Mouse (Mus musculus) stomach, embryonic 14.5 days (tissue): ENCODE measurements around the gene Cpt1a. TPM values are rescaled to one million over a fixed set of nuclear protein-coding genes. Genes with fewer than 3 reads are reported as not detected.

Experiments
- ATAC-seq: fragments of 200-750 bp; cut with Nextera tagmentation; 2 replicates; pipeline ENCODE4 v1.8.0; 2017; ENCODE audit warnings: low read depth, moderate TSS enrichment; ENCODE audit not compliant: insufficient number of reproducible peaks, insufficient read depth, low FRiP score
- H3K27ac ChIP-seq: fragments of 300-500 bp; sonication (generic); 2 replicates; pipeline ENCODE4 v1.5.1; 2014; ENCODE audit warnings: mild to moderate bottlenecking, low read length, moderate library complexity, mixed read lengths
- H3K27me3 ChIP-seq: fragments of 300-500 bp; sonication (generic); 2 replicates; pipeline ENCODE4 v1.6.1; 2014; ENCODE audit warnings: low read length, control low read depth, mixed read lengths; ENCODE audit not compliant: control insufficient read depth, insufficient read depth
- H3K36me3 ChIP-seq: fragments of 300-500 bp; sonication (generic); 2 replicates; pipeline ENCODE4 v1.6.1; 2014; ENCODE audit warnings: mild to moderate bottlenecking, control low read depth, low read length, moderate library complexity, mixed read lengths; ENCODE audit not compliant: control insufficient read depth, insufficient read depth
- H3K4me1 ChIP-seq: fragments of 300-500 bp; sonication (generic); 2 replicates; pipeline ENCODE4 v1.6.1; 2014; ENCODE audit warnings: low read length, control low read depth, mixed read lengths; ENCODE audit not compliant: control insufficient read depth, insufficient read depth
- H3K4me2 ChIP-seq: fragments of 300-500 bp; sonication (generic); replicated peaks from 2 replicates; pipeline ENCODE4 v1.6.1; 2014; ENCODE audit warnings: low read depth, low read length, control low read depth
- H3K4me3 ChIP-seq: fragments of 300-500 bp; sonication (generic); 2 replicates; pipeline ENCODE4 v1.5.1; 2014; ENCODE audit warnings: low read depth, low read length, control low read depth
- H3K9ac ChIP-seq: fragments of 300-500 bp; sonication (generic); replicated peaks from 2 replicates; pipeline ENCODE4 v1.6.1; 2014; ENCODE audit warnings: low read depth, mild to moderate bottlenecking, control low read depth, low read length, moderate library complexity, mixed read lengths
- H3K9me3 ChIP-seq: fragments of 300-500 bp; sonication (generic); 2 replicates; pipeline ENCODE4 v1.6.1; 2016; ENCODE audit warnings: low read depth, low read length, control low read depth; ENCODE audit not compliant: control insufficient read depth
- WGBS: fragments of 180-500 bp; shearing (Covaris S2); extraction: QIAGEN DNeasy Blood & Tissue Kit; methylation state at CpG from one replicate; pipeline ENCODE4 v1.1.7; 2014; 5-methylcytosine and 5-hydroxymethylcytosine counted together
- polyA plus RNA-seq: library from polyadenylated mRNA; unstranded; fragments of >200 nt; fragmentation: Nextera tagmentation; extraction: Ambion mirVana; gene quantifications from 2 replicates; pipeline ENCODE4 v1.2.1, GENCODE M21; 2014

The Cpt1a gene
- polyA plus RNA-seq, 1 experiment from 2014 or later: 21.4 TPM

- Histone ChIP-seq H3K4me1 (no peaks in the 10 kb centered on the region), H3K27ac (no peak overlapping the region), H3K27me3 (no peaks in the 10 kb centered on the region), H3K36me3 (no peaks in the 10 kb centered on the region), H3K4me2 (no peak overlapping the region), H3K9me3 (no peaks in the 10 kb centered on the region), H3K9ac (no peak overlapping the region), H3K4me3 (no peak overlapping the region)
- WGBS: 100% methylated on average over 1 of the region's 1 CpGs
- no peak for ATAC-seq
Observed at GRCm38 (mm10) chr19:3347784-3348183, 25.6 kb downstream of the Cpt1a start.

- H3K9me3 ChIP-seq: no peaks in the 10 kb centered on the region
- H3K4me3 ChIP-seq: no peak overlapping the region
- 46% methylated on average over 7 of the region's 7 CpGs for WGBS
- H3K36me3 ChIP-seq: no peaks in the 10 kb centered on the region; the same call in 1 of the 2 replicates
- H3K27ac ChIP-seq: no peak overlapping the region
- H3K4me2 ChIP-seq: no peak overlapping the region
- H3K4me1 ChIP-seq: no peaks in the 10 kb centered on the region
- H3K9ac ChIP-seq: no peak overlapping the region
- no peaks in the 10 kb centered on the region for H3K27me3 ChIP-seq
- ATAC-seq: no peak
Observed at GRCm38 (mm10) chr19:3353415-3354111, 31.4 kb downstream of the Cpt1a start.

DNA sequence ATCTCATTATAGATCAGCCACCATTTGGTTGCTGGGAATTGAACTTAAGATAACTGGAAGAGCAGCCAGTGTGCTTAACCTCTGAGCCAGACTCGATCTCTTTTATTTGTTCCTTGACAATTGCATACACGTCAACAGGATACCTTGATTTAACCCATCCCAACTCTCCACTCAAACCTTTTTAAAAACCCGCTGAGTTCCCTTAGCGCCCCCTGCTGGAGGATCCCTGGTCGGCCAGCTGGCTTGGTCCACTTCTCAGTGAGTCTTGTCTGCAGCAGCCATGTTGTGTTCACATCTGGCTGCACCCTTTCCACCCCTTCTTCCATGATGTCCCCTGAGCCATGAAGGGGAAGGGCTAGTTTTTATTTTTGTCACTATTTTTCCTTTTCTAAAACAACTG, 33.0 kb downstream of the Cpt1a start:
- no peak overlapping the region for H3K4me2 ChIP-seq
- ATAC-seq: no peak
- H3K27ac ChIP-seq: no peak overlapping the region
- WGBS: 74% methylated on average over 5 of the region's 5 CpGs
- no peaks in the 10 kb centered on the region; the same call in 1 of the 2 replicates for H3K36me3 ChIP-seq
- no peaks in the 10 kb centered on the region for H3K4me1 ChIP-seq
- no peak overlapping the region for H3K9ac ChIP-seq
- no peak overlapping the region for H3K4me3 ChIP-seq
- H3K9me3 ChIP-seq: no peaks in the 10 kb centered on the region
- H3K27me3 ChIP-seq: no peaks in the 10 kb centered on the region

- WGBS: 71% methylated on average over 5 of the region's 5 CpGs
- Histone ChIP-seq H3K4me3 (no peak overlapping the region), H3K4me2 (no peak overlapping the region), H3K9ac (no peak overlapping the region), H3K27me3 (no peaks in the 10 kb centered on the region), H3K36me3 (no peaks in the 10 kb centered on the region; the same call in 1 of the 2 replicates), H3K9me3 (no peaks in the 10 kb centered on the region), H3K27ac (no peak overlapping the region), H3K4me1 (no peaks in the 10 kb centered on the region)
- no peak for ATAC-seq
Observed at GRCm38 (mm10) chr19:3356516-3356915, 34.4 kb downstream of the Cpt1a start.

DNA sequence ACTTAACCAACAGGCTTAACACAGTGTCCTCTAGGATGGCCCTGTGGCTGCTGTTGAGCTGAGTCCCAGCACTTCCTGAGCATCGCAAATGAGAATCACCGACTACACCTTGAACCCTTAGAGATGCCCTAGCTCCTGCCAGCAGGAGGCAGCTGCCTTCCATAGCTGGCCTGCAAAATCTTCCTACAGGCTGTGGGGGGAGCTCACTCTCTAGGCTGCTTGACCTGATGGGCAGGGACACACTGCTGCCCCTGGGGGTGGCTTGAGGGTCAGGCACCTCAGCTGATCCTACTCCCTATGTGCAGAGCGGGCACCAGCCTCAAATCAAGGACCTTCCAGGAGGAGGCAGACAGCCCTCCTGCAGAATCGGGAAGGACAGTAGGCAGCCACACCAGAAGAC, 35.5 kb downstream of the Cpt1a start:
- Histone ChIP-seq H3K9ac (no peak overlapping the region), H3K4me3 (no peak overlapping the region), H3K9me3 (no peaks in the 10 kb centered on the region), H3K4me2 (no peak overlapping the region), H3K36me3 (no peaks in the 10 kb centered on the region; the same call in 1 of the 2 replicates), H3K4me1 (no peaks in the 10 kb centered on the region), H3K27ac (no peak overlapping the region), H3K27me3 (no peaks in the 10 kb centered on the region)
- ATAC-seq: no peak
- 76% methylated on average over 4 of the region's 4 CpGs for WGBS

DNA sequence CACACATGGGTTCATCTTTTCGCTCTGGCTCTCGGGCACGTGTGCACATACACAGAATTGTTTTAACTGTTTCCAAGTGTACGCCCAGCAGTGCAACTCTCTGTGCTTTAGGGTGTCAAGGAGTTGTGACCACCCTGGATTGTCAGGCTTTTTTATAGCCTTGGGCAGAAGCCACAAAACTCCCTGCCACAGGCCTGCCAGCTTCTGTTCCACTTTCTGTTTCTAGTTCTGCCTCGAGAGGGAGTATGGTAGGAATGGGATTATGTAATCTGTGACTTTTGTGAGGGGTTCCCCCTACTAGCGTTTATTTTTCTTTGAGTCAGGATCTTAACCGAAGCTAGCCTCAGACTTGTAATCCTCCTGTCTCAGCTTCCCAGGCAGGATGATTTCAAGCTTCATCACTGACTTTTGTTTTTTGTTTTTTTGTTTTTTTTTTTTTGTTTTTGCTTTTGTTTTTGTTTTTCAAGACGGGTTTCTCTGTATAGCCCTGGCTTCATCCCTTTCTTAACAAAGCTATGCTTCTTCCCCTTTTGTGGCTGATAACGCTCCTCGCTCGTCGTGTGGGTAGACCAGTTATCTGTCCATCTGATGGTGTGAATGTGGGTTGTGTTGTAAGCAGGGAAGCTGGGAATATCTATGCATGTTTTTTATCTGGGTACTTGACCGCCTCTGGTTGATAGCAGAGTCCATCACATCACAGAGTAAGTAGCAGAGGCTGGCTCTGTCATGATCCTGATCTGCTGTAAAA, 37.9 kb downstream of the Cpt1a start:
- Histone ChIP-seq H3K9me3 (no peaks in the 10 kb centered on the region), H3K4me2 (no peak overlapping the region), H3K9ac (no peak overlapping the region), H3K27me3 (no peaks in the 10 kb centered on the region), H3K4me1 (no peaks in the 10 kb centered on the region), H3K4me3 (no peak overlapping the region), H3K36me3 (no peaks in the 10 kb centered on the region; the same call in 1 of the 2 replicates), H3K27ac (no peak overlapping the region)
- WGBS: 87% methylated on average over 13 of the region's 13 CpGs
- ATAC-seq: no peak

DNA sequence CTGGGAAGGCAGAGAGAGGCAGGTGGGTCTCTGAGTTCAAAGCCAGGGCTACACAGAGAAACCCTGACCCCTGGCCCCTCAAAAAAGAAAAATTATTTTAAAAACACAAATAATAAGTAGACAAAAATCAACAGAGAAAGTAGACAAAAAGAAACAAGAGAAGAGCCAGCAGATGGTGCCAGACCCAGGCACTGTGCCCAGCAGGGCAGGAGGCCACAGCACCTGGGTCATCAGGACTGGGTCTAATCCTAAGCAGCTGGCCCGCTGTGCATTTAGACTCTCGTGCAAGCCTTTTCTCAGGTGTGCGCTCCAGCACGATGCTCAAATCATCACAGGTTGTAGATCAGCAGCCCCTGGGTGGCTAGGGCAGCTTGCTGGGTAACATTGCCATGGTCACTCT, 41.4 kb downstream of the Cpt1a start:
- H3K27me3 ChIP-seq: no peaks in the 10 kb centered on the region
- no peak overlapping the region for H3K9ac ChIP-seq
- no peak for ATAC-seq
- no peak overlapping the region for H3K27ac ChIP-seq
- no peak overlapping the region for H3K4me3 ChIP-seq
- 90% methylated on average over 4 of the region's 4 CpGs for WGBS
- H3K4me2 ChIP-seq: no peak overlapping the region
- no peaks in the 10 kb centered on the region for H3K36me3 ChIP-seq
- H3K9me3 ChIP-seq: no peaks in the 10 kb centered on the region
- H3K4me1 ChIP-seq: no peaks in the 10 kb centered on the region

DNA sequence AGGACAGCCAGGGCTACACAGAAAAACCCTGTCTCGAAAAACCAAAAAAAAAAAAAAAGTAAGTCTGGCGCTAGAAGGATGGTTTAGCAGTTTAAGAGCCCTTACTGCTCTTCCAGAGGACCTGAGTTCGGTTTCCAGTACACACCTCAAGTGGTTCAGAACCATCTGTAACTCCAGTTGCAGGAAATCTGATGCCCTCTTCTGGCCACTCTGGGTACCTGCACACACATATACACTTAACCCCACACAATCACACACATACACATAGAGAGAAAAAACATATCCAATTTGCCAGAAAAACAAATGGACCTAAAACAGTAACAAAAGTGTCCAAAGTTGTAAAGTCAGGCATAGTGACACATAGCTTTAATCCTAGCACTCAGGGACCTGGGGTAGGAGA, 43.0 kb downstream of the Cpt1a start:
- Histone ChIP-seq H3K27me3 (no peaks in the 10 kb centered on the region), H3K27ac (no peak overlapping the region), H3K4me3 (no peak overlapping the region), H3K9ac (no peak overlapping the region), H3K36me3 (no peaks in the 10 kb centered on the region; the same call in 1 of the 2 replicates), H3K4me1 (no peaks in the 10 kb centered on the region), H3K9me3 (no peaks in the 10 kb centered on the region), H3K4me2 (no peak overlapping the region)
- ATAC-seq: no peak
- WGBS: 100% methylated on average over 2 of the region's 3 CpGs
